Mouse (Mus musculus) spleen, adult 2 months (tissue): ENCODE data around the gene Smad9.

Experiments used
- CTCF ChIP-seq: fragments of 200-500 bp; IDR thresholded peaks from 2 replicates; pipeline ENCODE4 v1.5.1; 2011; ENCODE audit warnings: mild to moderate bottlenecking, inconsistent platforms; ENCODE audit not compliant: insufficient read depth, insufficient read length, insufficient replicate concordance; ENCODE audit errors: extremely low read depth
- POLR2A ChIP-seq: fragments of 200-500 bp; IDR thresholded peaks from 2 replicates; pipeline ENCODE4 v1.6.1; 2011; ENCODE audit warnings: low read depth, low read length, inconsistent platforms

DNA sequence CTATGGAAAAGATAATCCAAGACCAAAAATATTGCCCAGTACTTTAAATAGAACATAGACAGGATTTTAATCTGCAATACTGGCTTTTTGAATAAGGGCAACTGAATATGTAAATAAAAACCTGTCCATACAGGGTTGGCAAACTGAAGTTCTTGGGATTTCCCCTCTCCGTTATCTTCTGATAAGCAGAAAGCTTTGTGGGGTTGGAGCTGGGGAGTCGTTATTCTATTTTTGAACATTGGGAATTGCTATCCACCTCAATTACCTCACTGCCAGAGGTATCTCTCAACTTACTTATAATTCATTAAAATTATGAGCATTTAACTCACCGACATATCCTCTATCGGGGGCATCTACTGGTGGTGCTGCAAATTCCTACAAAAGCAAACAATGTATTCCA, 23.0 kb upstream of the Smad9 start:
- TF ChIP-seq CTCF (no peak), POLR2A (no peak)
